9 mouse cellular contexts compared by ENCODE assay signal in genomic region chr7:123524218-123524861, GRCm38 (mm10). TPM values are rescaled to one million over a fixed set of nuclear protein-coding genes. Genes with fewer than 3 reads are reported as not detected.
A peak's percentile ranks its signal among the peaks of the same experiment; 100 is the strongest.
DNase-seq lines count a peak whose midpoint lies in the region; ATAC-seq and TF ChIP-seq lines count a peak whose summit lies in the region.
"Had no signal": no experiment of that assay in that cellular context is flagged by ENCODE, and none has a peak within 500 bp of the region (broad histone marks: within the 10 kb centered on the region; RNA-seq: fewer than 3 reads in every experiment).

No protein-coding gene starts in this region.

- TF ChIP-seq POLR2A in cerebellum, adult 2 months (IDR thresholded peaks at IDR 0.05; ENCODE audit: borderline replicate concordance, insufficient read depth, low read length): no peak

- peak; percentile 72; the same call in 1 of the 2 replicates for ATAC-seq in frontal cortex, adult (ENCODE audit: low TSS enrichment)
- ATAC-seq in midbrain, embryonic 16.5 days: peak; percentile 73; the same call in 1 of the 2 replicates

- H3K4me3 ChIP-seq in cerebellum, adult 2 months (replicated peaks; ENCODE audit: insufficient read depth, low read depth, low read length): no peak overlapping the region
- no peak overlapping the region for H3K4me3 ChIP-seq in midbrain, embryonic 16.5 days (ENCODE audit: low read depth, low read length)
- H3K4me3 ChIP-seq: embryonic facial prominence, embryonic 12.5 days had no signal

- TF ChIP-seq CTCF in cerebellum, adult 2 months (IDR thresholded peaks at IDR 0.05; ENCODE audit: borderline replicate concordance, insufficient read depth, low read depth, low read length): peak; percentile 90

- H3K9me3 ChIP-seq in midbrain, embryonic 16.5 days (replicated peaks; ENCODE audit: control insufficient read depth, low read length, poor library complexity, severe bottlenecking): no peaks in the 10 kb centered on the region
- H3K9me3 ChIP-seq: embryonic facial prominence, embryonic 12.5 days had no signal

- no peak overlapping the region for H3K9ac ChIP-seq in midbrain, embryonic 16.5 days (ENCODE audit: low read depth, low read length)
- H3K9ac ChIP-seq: embryonic facial prominence, embryonic 12.5 days had no signal

- no peaks in the 10 kb centered on the region; the same call in 1 of the 2 replicates for H3K27me3 ChIP-seq in cerebellum, adult 2 months (ENCODE audit: control insufficient read depth, insufficient read depth, low read length)
- no peaks in the 10 kb centered on the region for H3K27me3 ChIP-seq in midbrain, embryonic 16.5 days (ENCODE audit: control insufficient read depth, insufficient read depth, low read depth, low read length)
- H3K27me3 ChIP-seq: embryonic facial prominence, embryonic 12.5 days had no signal

- H3K4me1 ChIP-seq in cerebellum, adult 2 months (ENCODE audit: control insufficient read depth, insufficient read depth, low read length): no peaks in the 10 kb centered on the region
- H3K4me1 ChIP-seq in midbrain, embryonic 16.5 days (ENCODE audit: control insufficient read depth, insufficient read depth, low read length): no peaks in the 10 kb centered on the region
- H3K4me1 ChIP-seq: embryonic facial prominence, embryonic 12.5 days had no signal

- no peaks in the 10 kb centered on the region for H3K36me3 ChIP-seq in midbrain, embryonic 16.5 days (ENCODE audit: control insufficient read depth, insufficient read depth, low read length)
- H3K36me3 ChIP-seq: embryonic facial prominence, embryonic 12.5 days had no signal

- no peak overlapping the region for H3K4me2 ChIP-seq in midbrain, embryonic 16.5 days (ENCODE audit: low read length)
- H3K4me2 ChIP-seq: embryonic facial prominence, embryonic 12.5 days had no signal

- H3K27ac ChIP-seq in cerebellum, adult 2 months (ENCODE audit: insufficient read depth, low read length): no peak overlapping the region
- no peak overlapping the region for H3K27ac ChIP-seq in midbrain, embryonic 16.5 days (ENCODE audit: low read length)
- H3K27ac ChIP-seq: embryonic facial prominence, embryonic 12.5 days had no signal

- intact Hi-C loops in left cerebral cortex, postnatal 36 days (cut with DNase I): loop anchor here (10.0 kb wide), 2 partner anchors 440 to 1660 kb away; no protein-coding TSS in a partner anchor

- 15% methylated on average over 8 of the region's 8 CpGs for whole genome bisulfite sequencing in cerebellum, adult 2 months
- WGBS in midbrain, embryonic 16.5 days: 21% methylated on average over 8 of the region's 8 CpGs

- DNase-seq in spleen, adult 12 weeks (ENCODE audit: low spot score): peak; percentile 2
- no peak for DNase-seq in spleen, postnatal 36 days (ENCODE audit: low spot score in 2 of 2)
- peak; percentile 61 to 81 for DNase-seq in cerebellum, adult 2 months
- DNase-seq in kidney, adult 18-20 months: peak; percentile 76
- DNase-seq in left cerebral cortex, postnatal 36 days (ENCODE audit: low spot score in 2 of 2): peak; percentile 69 to 78
- DNase-seq in thymus, postnatal 4 days: peak; percentile 58

RNA-seq across cellular contexts. Expression of gene Zkscan2, which starts 24.1 kb away (rescaled TPM):
- polyA plus RNA-seq in cerebellum, adult 2 months (2012; rRNA removed): 13.4 and 15.0 TPM in 2 replicates
- 10 to 100 TPM; 16.4 to 24.7 TPM for total RNA-seq in left cerebral cortex, postnatal 36 days (2021)
- 13.6 and 14.2 TPM in 2 replicates for polyA plus RNA-seq in midbrain, embryonic 16.5 days (2015; fragmentation: Nextera tagmentation; extraction: Ambion mirVana)

Comparison
In these comparisons a context has a peak if more than half of its experiments do, and no peak if none do; other contexts are left out.
1. DNase-seq: peak in spleen, adult 12 weeks (single experiment), cerebellum, adult 2 months (2 of 2), kidney, adult 18-20 months (single experiment), left cerebral cortex, postnatal 36 days (2 of 2) and thymus, postnatal 4 days (single experiment); none in spleen, postnatal 36 days (0 of 2).